Mouse (Mus musculus) MEL (cell line): ENCODE results near the gene Rnf115. TPM values are rescaled to one million over a fixed set of nuclear protein-coding genes. Genes with fewer than 3 reads are reported as not detected.

Experiments used
- DNase-seq: peaks from one replicate; pipeline ENCODE4 v3.0.0; 2011; ENCODE audit warnings: low read depth, low spot score
- H3K27ac ChIP-seq: 2 replicates; pipeline ENCODE4 v1.5.1; 2012; ENCODE audit warnings: low read depth, mild to moderate bottlenecking, control low read depth, low read length, moderate library complexity; ENCODE audit not compliant: control insufficient read depth
- H3K27me3 ChIP-seq, 2 experiments: fragments of 150-350 bp in 1 of 2; sonication (generic) in 1 of 2; 2 replicates each; pipeline ENCODE4 v1.6.1; 2012; ENCODE audit warnings: low read length in 2 of 2, mild to moderate bottlenecking in 2 of 2, improper control_type of control experiment in 1 of 2, moderate library complexity in 1 of 2; ENCODE audit not compliant: insufficient read depth in 2 of 2, control insufficient read depth in 1 of 2
- H3K36me3 ChIP-seq, 2 experiments: 2 replicates each; pipeline ENCODE4 v1.6.1; 2012 to 2014; ENCODE audit warnings: low read length in 2 of 2, improper control_type of control experiment in 1 of 2, inconsistent platforms in 1 of 2, mild to moderate bottlenecking in 1 of 2; ENCODE audit not compliant: insufficient read depth in 2 of 2, control insufficient read depth in 1 of 2
- H3K4me1 ChIP-seq, 2 experiments: fragments of 150-350 bp in 1 of 2; sonication (generic) in 1 of 2; 2 replicates each; pipeline ENCODE4 v1.6.1; 2012; ENCODE audit warnings: low read length in 2 of 2, improper control_type of control experiment in 1 of 2, mild to moderate bottlenecking in 1 of 2; ENCODE audit not compliant: insufficient read depth in 2 of 2, control insufficient read depth in 1 of 2
- H3K4me3 ChIP-seq, 2 experiments: fragments of 150-350 bp in 1 of 2; sonication (generic) in 1 of 2; 2 replicates each; pipeline ENCODE4 v1.5.1; 2012; ENCODE audit warnings: low read depth in 2 of 2, low read length in 2 of 2, mild to moderate bottlenecking in 2 of 2, moderate library complexity in 2 of 2, control low read depth in 1 of 2, improper control_type of control experiment in 1 of 2; ENCODE audit not compliant: control insufficient read depth in 1 of 2, insufficient read depth in 1 of 2
- H3K79me2 ChIP-seq: 2 replicates; pipeline ENCODE4 v1.6.1; 2012; ENCODE audit warnings: mild to moderate bottlenecking, low read length, moderate library complexity; ENCODE audit not compliant: control insufficient read depth, poor library complexity, insufficient read depth
- H3K9ac ChIP-seq: 2 replicates; pipeline ENCODE4 v1.6.1; 2012; ENCODE audit warnings: low read depth, mild to moderate bottlenecking, control low read depth, low read length, moderate library complexity; ENCODE audit not compliant: control insufficient read depth, poor library complexity, severe bottlenecking
- H3K9me3 ChIP-seq: fragments of 150-350 bp; sonication (generic); replicated peaks from 2 replicates; pipeline ENCODE4 v1.6.1; 2012; ENCODE audit warnings: mild to moderate bottlenecking, low read length, improper control_type of control experiment, moderate library complexity; ENCODE audit not compliant: insufficient read depth
- CHD1 ChIP-seq: IDR thresholded peaks from 2 replicates; pipeline ENCODE4 v1.6.1; 2012; ENCODE audit warnings: low read depth, mild to moderate bottlenecking, inconsistent platforms, low read length, improper control_type of control experiment
- CTCF ChIP-seq, 3 experiments: IDR thresholded peaks in 2 of 3; conservative IDR thresholded peaks in 1 of 3; 2 replicates each; pipeline ENCODE4 v1.5.1; 2011 to 2012; ENCODE audit warnings: low read length in 3 of 3, low read depth in 2 of 3, mild to moderate bottlenecking in 2 of 3, improper control_type of control experiment in 1 of 3, inconsistent platforms in 1 of 3, mixed read lengths in 1 of 3, moderate library complexity in 1 of 3; ENCODE audit not compliant: control insufficient read depth in 1 of 3, insufficient read depth in 1 of 3, poor library complexity in 1 of 3, severe bottlenecking in 1 of 3
- EP300 ChIP-seq, 2 experiments: IDR thresholded peaks; 2 replicates each; pipeline ENCODE4 v1.6.1; 2011; ENCODE audit warnings: improper control_type of control experiment in 2 of 2, low read length in 2 of 2, low read depth in 1 of 2, mild to moderate bottlenecking in 1 of 2
- GABPA ChIP-seq: IDR thresholded peaks from 2 replicates; pipeline ENCODE4 v1.6.1; 2012; ENCODE audit warnings: low read depth, mild to moderate bottlenecking, inconsistent platforms, low read length, improper control_type of control experiment, moderate library complexity
- GATA1 ChIP-seq: IDR thresholded peaks from 2 replicates; pipeline ENCODE4 v1.6.1; 2011; ENCODE audit warnings: low read depth, low read length, improper control_type of control experiment
- HCFC1 ChIP-seq: IDR thresholded peaks from 2 replicates; pipeline ENCODE4 v1.6.1; 2012; ENCODE audit warnings: low read depth, mild to moderate bottlenecking, inconsistent platforms, low read length, improper control_type of control experiment, moderate library complexity
- KAT2A ChIP-seq: conservative IDR thresholded peaks from 2 replicates; pipeline ENCODE4 v1.6.1; 2012; ENCODE audit warnings: low read depth, low read length, improper control_type of control experiment, inconsistent platforms
- MXI1 ChIP-seq: IDR thresholded peaks from 2 replicates; pipeline ENCODE4 v1.6.1; 2011; ENCODE audit warnings: mild to moderate bottlenecking, low read depth, low read length, improper control_type of control experiment
- NELFE ChIP-seq: IDR thresholded peaks from 2 replicates; pipeline ENCODE4 v1.6.1; 2011; ENCODE audit warnings: low read depth, low read length, improper control_type of control experiment
- NRF1 ChIP-seq: IDR thresholded peaks from 2 replicates; pipeline ENCODE4 v1.6.1; 2014; ENCODE audit warnings: low read depth, mild to moderate bottlenecking, inconsistent platforms, low read length, improper control_type of control experiment, moderate library complexity; ENCODE audit not compliant: poor library complexity, insufficient read depth, severe bottlenecking
- POLR2A ChIP-seq, 2 experiments: IDR thresholded peaks; 2 replicates each; pipeline ENCODE4 v1.6.1; 2011 to 2012; ENCODE audit warnings: low read length in 2 of 2, mild to moderate bottlenecking in 2 of 2, control low read depth in 1 of 2, improper control_type of control experiment in 1 of 2, low read depth in 1 of 2, moderate library complexity in 1 of 2; ENCODE audit not compliant: control insufficient read depth in 1 of 2, insufficient read depth in 1 of 2, poor library complexity in 1 of 2
- POLR2AphosphoS5 ChIP-seq: IDR thresholded peaks from 2 replicates; pipeline ENCODE4 v1.6.1; 2012; ENCODE audit warnings: low read depth, borderline replicate concordance, mild to moderate bottlenecking, inconsistent platforms, low read length, moderate library complexity, mixed read lengths
- RCOR1 ChIP-seq: IDR thresholded peaks from 2 replicates; pipeline ENCODE4 v1.6.1; 2012; ENCODE audit warnings: low read depth, mild to moderate bottlenecking, inconsistent platforms, low read length, improper control_type of control experiment
- SIN3A ChIP-seq: IDR thresholded peaks from 2 replicates; pipeline ENCODE4 v1.6.1; 2012; ENCODE audit warnings: low read length, improper control_type of control experiment, inconsistent platforms
- TAL1 ChIP-seq: IDR thresholded peaks from 2 replicates; pipeline ENCODE4 v1.6.1; 2012; ENCODE audit warnings: mild to moderate bottlenecking, inconsistent platforms, low read length, moderate library complexity, mixed read lengths
- TCF12 ChIP-seq: IDR thresholded peaks from 2 replicates; pipeline ENCODE4 v1.6.1; 2014; ENCODE audit warnings: low read depth, mild to moderate bottlenecking, inconsistent platforms, low read length, improper control_type of control experiment, moderate library complexity
- polyA plus RNA-seq, 2 experiments: library from polyadenylated mRNA; stranded (reverse) in 1 of 2; unstranded in 1 of 2; fragments of >175 nt in 1 of 2; fragments of >200 nt in 1 of 2; gene quantifications; 2 replicates each; pipeline versions ENCODE4 v1.2.1 to v1.2.4; 2012; ENCODE audit warnings: low replicate concordance in 2 of 2, low read depth in 1 of 2; ENCODE audit not compliant: insufficient read length in 2 of 2, insufficient read depth in 1 of 2, missing spikeins in 1 of 2
- total RNA-seq: library from RNA; depleted of rRNA; stranded (reverse); fragments of 300-350 nt; gene quantifications from 2 replicates; pipeline ENCODE4 v1.2.3, GENCODE M21; 2012

The Rnf115 gene
- total and polyA plus RNA-seq, 3 experiments: 43.2 to 71.8 (median 66.1) TPM

- no peak overlapping the region for H3K4me3 ChIP-seq
- no peak for DNase-seq
Observed at GRCm38 (mm10) chr3:96800254-96800653, 72.8 kb downstream of the Rnf115 start.

DNA sequence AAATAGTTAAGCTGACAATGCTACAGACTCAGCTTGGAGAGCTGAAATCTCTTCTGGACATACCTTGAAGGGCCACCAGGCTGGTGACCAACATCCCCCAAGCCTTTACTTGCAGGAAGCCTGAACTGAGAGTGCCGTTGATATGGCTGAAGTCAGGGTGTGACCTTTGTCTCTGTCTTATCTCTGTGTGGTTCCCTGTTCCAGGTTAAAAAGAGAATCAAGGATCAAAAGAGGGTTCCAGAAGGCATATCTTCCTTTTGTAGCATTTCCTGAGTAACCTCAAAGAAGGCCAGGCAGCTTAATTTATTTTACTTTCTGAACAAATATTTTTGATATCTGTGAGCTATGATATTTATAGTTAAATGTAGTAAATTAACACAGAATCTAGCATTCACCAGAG is 74.8 kb downstream of the Rnf115 start:
- no peak overlapping the region for H3K4me3 ChIP-seq
- no peaks in the 10 kb centered on the region for H3K79me2 ChIP-seq
- no peaks in the 10 kb centered on the region for H3K9me3 ChIP-seq
- no peaks in the 10 kb centered on the region for H3K27me3 ChIP-seq
- peak; percentile 50 for DNase-seq
- peaks cover 0 to 9% of the 10 kb centered on the region in 2 experiments; a peak in 2 of 4 replicates for H3K36me3 ChIP-seq
- TF ChIP-seq TAL1 (peak; percentile 9; the same call in 1 of the 2 replicates), GABPA (no peak), GATA1 (peak; percentile 80), EP300 (IDR thresholded peaks at IDR 0.05; ENCODE audit: low read depth in 1 of 2, low read length in 2 of 2) (peak; percentile 73 to 78), TCF12 (peak; percentile 67; the same call in 1 of the 2 replicates), KAT2A (no peak), RCOR1 (peak; percentile 68), POLR2A (IDR thresholded peaks at IDR 0.05; ENCODE audit: control insufficient read depth in 1 of 2, insufficient read depth in 1 of 2, low read depth in 1 of 2, low read length in 2 of 2, poor library complexity in 1 of 2) (no peak), SIN3A (no peak), HCFC1 (no peak), MXI1 (no peak), NRF1 (no peak)
- H3K9ac ChIP-seq: no peak overlapping the region
- peaks cover 3 to 6% of the 10 kb centered on the region in 2 experiments for H3K4me1 ChIP-seq
- H3K27ac ChIP-seq: no peak overlapping the region

More at GRCm38 (mm10) chr3:96800254-96800653, 72.8 kb downstream of the Rnf115 start:
- Histone ChIP-seq H3K4me1 (peaks cover 3 to 7% of the 10 kb centered on the region in 2 experiments), H3K36me3 (peaks cover 0 to 9% of the 10 kb centered on the region in 2 experiments; a peak in 2 of 4 replicates), H3K79me2 (no peaks in the 10 kb centered on the region), H3K27me3 (no peaks in the 10 kb centered on the region), H3K27ac (no peak overlapping the region), H3K9me3 (no peaks in the 10 kb centered on the region), H3K9ac (no peak overlapping the region)
- TF ChIP-seq NRF1 (no peak), MXI1 (no peak), CHD1 (no peak), SIN3A (no peak), CTCF (IDR thresholded peaks at IDR 0.05 in 2 of 3, conservative IDR thresholded peaks at IDR 0.05 in 1 of 3; ENCODE audit: control insufficient read depth in 1 of 3, insufficient read depth in 1 of 3, low read depth in 2 of 3, low read length in 3 of 3, poor library complexity in 1 of 3, severe bottlenecking in 1 of 3) (no peak), NELFE (no peak), POLR2AphosphoS5 (no peak), POLR2A (IDR thresholded peaks at IDR 0.05; ENCODE audit: control insufficient read depth in 1 of 2, insufficient read depth in 1 of 2, low read depth in 1 of 2, low read length in 2 of 2, poor library complexity in 1 of 2) (no peak)
